Mouse (Mus musculus) myocyte (in vitro differentiated cells): ENCODE results near the gene Hnf1b. TPM values are rescaled to one million over a fixed set of nuclear protein-coding genes. Genes with fewer than 3 reads are reported as not detected.

Source experiments
- H3K27me3 ChIP-seq: one replicate; pipeline ENCODE4 v1.6.1; 2011; ENCODE audit not compliant: control insufficient read depth, insufficient read depth, insufficient read length
- H3K36me3 ChIP-seq: one replicate; pipeline ENCODE4 v1.6.1; 2011; ENCODE audit not compliant: control insufficient read depth, insufficient read depth
- H3K4me2 ChIP-seq: one replicate; pipeline ENCODE4 v1.6.1; 2011; ENCODE audit warnings: low read depth, control low read depth
- H3K4me3 ChIP-seq: one replicate; pipeline ENCODE4 v1.5.1; 2011; ENCODE audit warnings: mild to moderate bottlenecking, control low read depth, moderate library complexity
- H3K79me2 ChIP-seq: one replicate; pipeline ENCODE4 v1.6.1; 2011; ENCODE audit not compliant: control insufficient read depth, insufficient read depth
- H3ac ChIP-seq: one replicate; pipeline ENCODE4 v1.6.1; 2011; ENCODE audit not compliant: control insufficient read depth, insufficient read length
- CEBPB ChIP-seq: IDR thresholded peaks from 2 replicates; pipeline ENCODE4 v1.6.1; 2011; ENCODE audit warnings: mild to moderate bottlenecking, moderate library complexity; ENCODE audit not compliant: poor library complexity, insufficient read depth, severe bottlenecking
- E2F4 ChIP-seq: IDR thresholded peaks from one replicate; pipeline ENCODE4 v1.6.1; 2011; ENCODE audit warnings: mild to moderate bottlenecking, control low read depth, moderate library complexity; ENCODE audit not compliant: insufficient read depth
- MAX ChIP-seq: IDR thresholded peaks from one replicate; pipeline ENCODE4 v1.6.1; 2011; ENCODE audit warnings: low read depth, mild to moderate bottlenecking, control low read depth
- MYOD1 ChIP-seq, 3 experiments: IDR thresholded peaks; one replicate each; pipeline ENCODE4 v1.6.1; 2011; ENCODE audit warnings: control low read depth in 2 of 3, low read depth in 2 of 3, mild to moderate bottlenecking in 2 of 3, moderate library complexity in 1 of 3; ENCODE audit not compliant: insufficient read length in 2 of 3, control insufficient read depth in 1 of 3
- MYOG ChIP-seq, 3 experiments: IDR thresholded peaks; one replicate each; pipeline ENCODE4 v1.6.1; 2011; ENCODE audit warnings: control low read depth in 2 of 3, low read depth in 2 of 3, mild to moderate bottlenecking in 2 of 3; ENCODE audit not compliant: insufficient read length in 2 of 3, control insufficient read depth in 1 of 3, insufficient read depth in 1 of 3
- POLR2A ChIP-seq: IDR thresholded peaks from one replicate; pipeline ENCODE4 v1.6.1; 2011; ENCODE audit warnings: low read depth, mild to moderate bottlenecking, control low read depth, moderate library complexity; ENCODE audit not compliant: insufficient read length
- POLR2AphosphoS2 ChIP-seq: IDR thresholded peaks from one replicate; pipeline ENCODE4 v1.6.1; 2011; ENCODE audit warnings: low read depth, control low read depth; ENCODE audit not compliant: insufficient read length
- REST ChIP-seq: IDR thresholded peaks from one replicate; pipeline ENCODE4 v1.6.1; 2011; ENCODE audit warnings: mild to moderate bottlenecking, control low read depth, moderate library complexity; ENCODE audit not compliant: insufficient read depth, insufficient read length
- SRF ChIP-seq: IDR thresholded peaks from one replicate; pipeline ENCODE4 v1.6.1; 2011; ENCODE audit warnings: low read depth; ENCODE audit not compliant: control insufficient read depth, insufficient read length
- TCF12 ChIP-seq: IDR thresholded peaks from one replicate; pipeline ENCODE4 v1.6.1; 2011; ENCODE audit warnings: mild to moderate bottlenecking, control low read depth; ENCODE audit not compliant: poor library complexity, insufficient read depth, severe bottlenecking
- TCF3 ChIP-seq: IDR thresholded peaks from one replicate; pipeline ENCODE4 v1.6.1; 2011; ENCODE audit warnings: low read depth, control low read depth; ENCODE audit not compliant: insufficient read length
- USF1 ChIP-seq: IDR thresholded peaks from one replicate; pipeline ENCODE4 v1.6.1; 2011; ENCODE audit warnings: low read depth, mild to moderate bottlenecking, control low read depth, moderate library complexity
- polyA plus RNA-seq: library from polyadenylated mRNA; unstranded; fragments of >200 nt; fragmentation: generic; extraction: Trizol; gene quantifications from one replicate; pipeline ENCODE4 v1.2.1, GENCODE M21; 2012; ENCODE audit warnings: missing spikeins

The Hnf1b gene
- polyA plus RNA-seq, 1 experiment, result not detected

DNA sequence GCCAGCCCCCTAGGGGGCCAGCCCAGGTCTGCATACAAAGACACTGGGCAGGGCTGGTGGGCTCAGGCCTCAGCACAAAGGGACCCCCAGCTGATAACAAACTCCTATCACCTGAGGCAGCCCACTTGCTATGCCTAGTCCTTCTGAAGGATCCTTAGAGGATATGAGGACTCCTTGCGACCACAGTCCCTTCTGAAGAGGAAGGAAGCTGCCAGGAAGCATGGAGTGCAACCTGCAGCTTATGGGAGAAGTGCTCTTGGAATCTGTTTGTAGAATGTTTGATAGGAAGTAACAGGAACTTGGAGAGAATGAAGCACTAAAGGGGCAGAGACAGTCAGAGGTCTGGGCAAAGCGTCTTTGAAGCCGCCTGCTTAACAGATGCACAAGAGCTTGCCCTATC, 19.8 kb downstream of the Hnf1b start:
- no peak overlapping the region for H3K4me3 ChIP-seq
- H3K36me3 ChIP-seq, result no peaks in the 10 kb centered on the region
- no peak overlapping the region for H3K4me2 ChIP-seq
- peaks cover 14% of the 10 kb centered on the region for H3K27me3 ChIP-seq
- TF ChIP-seq MYOD1 (IDR thresholded peaks at IDR 0.05; ENCODE audit: control insufficient read depth in 1 of 3, insufficient read length in 2 of 3, low read depth in 2 of 3) (no peak), POLR2AphosphoS2 (no peak), POLR2A (no peak), REST (no peak), SRF (no peak), TCF3 (no peak), E2F4 (no peak), MYOG (IDR thresholded peaks at IDR 0.05; ENCODE audit: control insufficient read depth in 1 of 3, insufficient read depth in 1 of 3, insufficient read length in 2 of 3, low read depth in 2 of 3) (no peak), USF1 (no peak), MAX (no peak), TCF12 (no peak), CEBPB (no peak)
- H3ac ChIP-seq, result no peak overlapping the region
- no peaks in the 10 kb centered on the region for H3K79me2 ChIP-seq

DNA sequence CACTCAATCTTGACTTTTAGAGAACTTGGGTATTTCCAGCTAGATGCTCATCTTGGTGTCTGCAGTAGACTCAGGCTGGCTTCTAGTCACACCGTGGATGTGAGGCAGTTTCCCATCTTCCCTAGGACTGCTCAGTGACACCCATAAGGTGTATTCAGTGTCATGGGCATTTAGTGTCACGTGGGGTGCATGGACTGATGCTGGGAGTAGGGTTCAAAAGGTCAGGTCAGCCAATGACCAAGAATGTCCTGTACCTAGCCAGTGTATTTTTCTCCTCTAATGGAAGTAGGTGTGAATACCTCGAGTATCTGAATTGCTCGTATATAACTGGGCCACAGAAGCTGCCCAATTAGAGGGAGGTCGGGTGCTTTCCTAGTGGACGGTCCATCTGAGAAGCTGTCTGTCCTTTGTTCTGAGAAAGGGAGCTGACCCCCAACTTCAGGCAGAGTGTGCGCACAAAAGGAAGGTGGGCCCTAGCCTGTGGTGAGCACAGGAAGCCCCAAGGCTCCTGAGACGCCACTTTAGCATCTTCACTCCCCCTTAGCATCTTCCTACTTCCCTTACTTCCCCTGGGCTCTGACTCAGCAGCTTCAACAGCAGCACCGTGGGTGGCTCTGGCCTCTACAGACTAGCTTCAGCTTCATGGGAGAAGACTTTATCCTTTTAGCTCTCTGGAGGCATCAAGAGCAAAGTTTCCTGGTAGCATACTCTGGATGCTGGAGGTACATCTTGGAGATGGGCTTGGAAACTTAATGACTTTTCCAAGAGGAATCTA, 22.1 kb downstream of the Hnf1b start:
- Histone ChIP-seq H3ac (no peak overlapping the region), H3K4me3 (no peak overlapping the region), H3K4me2 (no peak overlapping the region), H3K79me2 (no peaks in the 10 kb centered on the region), H3K36me3 (no peaks in the 10 kb centered on the region), H3K27me3 (peaks cover 7% of the 10 kb centered on the region)
- TF ChIP-seq TCF3, result no peak
- no peak for TF ChIP-seq POLR2AphosphoS2
- no peak for TF ChIP-seq CEBPB
- no peak for TF ChIP-seq SRF
- TF ChIP-seq MAX, result no peak

DNA sequence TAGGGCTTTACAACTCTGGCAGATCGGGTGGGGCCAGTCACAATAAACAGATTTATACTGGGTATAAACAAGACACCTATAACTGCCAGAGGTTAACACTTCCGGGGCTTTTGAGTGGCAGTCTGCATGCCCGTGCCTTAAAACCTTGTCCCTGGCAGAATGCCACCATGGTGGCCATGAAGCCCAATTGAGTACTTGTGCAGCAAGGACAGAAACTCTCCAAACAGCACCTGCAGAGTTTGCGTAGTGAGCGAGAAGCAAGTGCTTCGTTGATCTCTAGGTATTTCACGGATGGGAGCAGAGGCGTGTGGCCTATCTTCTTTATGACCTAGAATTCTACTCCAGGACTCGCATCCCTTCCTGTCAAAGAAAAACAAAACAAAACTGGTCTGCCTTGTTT, 23.6 kb downstream of the Hnf1b start:
- Histone ChIP-seq H3K4me3 (no peak overlapping the region), H3ac (no peak overlapping the region), H3K36me3 (no peaks in the 10 kb centered on the region), H3K27me3 (no peaks in the 10 kb centered on the region), H3K79me2 (no peaks in the 10 kb centered on the region), H3K4me2 (no peak overlapping the region)
- TF ChIP-seq TCF12 (no peak), MYOD1 (IDR thresholded peaks at IDR 0.05; ENCODE audit: control insufficient read depth in 1 of 3, insufficient read length in 2 of 3, low read depth in 2 of 3) (no peak), CEBPB (no peak), REST (no peak), TCF3 (no peak), MAX (no peak), SRF (no peak), MYOG (IDR thresholded peaks at IDR 0.05; ENCODE audit: control insufficient read depth in 1 of 3, insufficient read depth in 1 of 3, insufficient read length in 2 of 3, low read depth in 2 of 3) (no peak), E2F4 (no peak), USF1 (no peak), POLR2A (no peak), POLR2AphosphoS2 (no peak)

DNA sequence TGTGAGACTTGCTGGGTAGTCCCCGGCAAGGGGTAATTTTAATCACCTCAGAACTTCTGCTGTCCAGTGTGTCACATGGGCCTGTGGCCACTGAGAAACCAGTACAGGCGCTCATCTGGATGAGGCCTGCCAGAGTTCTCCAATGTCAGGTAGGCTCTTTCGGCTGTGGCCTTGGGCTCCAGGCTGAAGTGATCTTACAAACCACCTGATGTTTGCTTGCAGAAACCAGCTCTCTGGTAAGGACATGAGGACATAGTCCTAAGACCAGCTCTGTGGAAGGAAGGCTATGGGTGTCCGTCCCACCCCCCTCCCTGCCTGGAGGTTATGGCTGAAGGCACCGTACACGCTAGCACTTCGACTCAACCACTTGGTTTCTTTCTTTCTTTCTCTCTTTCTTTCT, 26.8 kb downstream of the Hnf1b start:
- Histone ChIP-seq H3ac (no peak overlapping the region), H3K4me2 (no peak overlapping the region), H3K27me3 (peaks cover 6% of the 10 kb centered on the region), H3K79me2 (no peaks in the 10 kb centered on the region), H3K36me3 (no peaks in the 10 kb centered on the region), H3K4me3 (no peak overlapping the region)
- TF ChIP-seq REST (no peak), POLR2A (no peak), USF1 (no peak), TCF12 (no peak), MAX (no peak), POLR2AphosphoS2 (no peak), CEBPB (no peak), E2F4 (no peak), MYOD1 (IDR thresholded peaks at IDR 0.05; ENCODE audit: control insufficient read depth in 1 of 3, insufficient read length in 2 of 3, low read depth in 2 of 3) (no peak), MYOG (IDR thresholded peaks at IDR 0.05; ENCODE audit: control insufficient read depth in 1 of 3, insufficient read depth in 1 of 3, insufficient read length in 2 of 3, low read depth in 2 of 3) (no peak), SRF (no peak), TCF3 (no peak)
